Mouse (Mus musculus): ENCODE measurements around the gene Zfp414. TPM values are rescaled to one million over a fixed set of nuclear protein-coding genes. Genes with fewer than 3 reads are reported as not detected.

Zfp414 gene
- polyA plus RNA-seq, 1 experiment from 2014 or later = 40.7 TPM

DNA sequence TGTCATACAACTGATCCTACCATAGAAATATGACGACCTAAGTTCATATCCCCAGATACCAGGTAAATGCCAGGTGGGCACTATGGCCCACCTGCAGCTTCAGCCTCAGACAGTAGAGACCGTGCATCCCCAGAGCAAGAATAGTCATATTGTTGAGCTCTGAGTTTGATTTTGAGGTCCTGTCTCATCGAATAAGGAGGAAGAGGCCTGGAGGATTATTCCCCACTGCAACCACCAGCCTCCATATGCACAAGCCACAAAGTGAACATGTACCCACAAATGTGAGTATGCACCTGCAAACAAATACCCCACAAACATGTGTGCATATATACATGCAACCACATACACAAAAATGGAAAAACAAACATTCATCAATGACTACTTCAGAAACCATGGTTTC, 1.6 kb upstream of the Zfp414 start:
- Histone ChIP-seq H3K4me1 (replicated peaks) (peaks cover 17% of the 10 kb centered on the region), H3K9ac (replicated peaks) (no peak overlapping the region), H3K27me3 (no peaks in the 10 kb centered on the region), H3K4me2 (no peak overlapping the region), H3K4me3 (replicated peaks) (no peak overlapping the region), H3K36me3 (peaks cover 25% of the 10 kb centered on the region), H3K9me3 (no peaks in the 10 kb centered on the region), H3K27ac (no peak overlapping the region)
- no peak for ATAC-seq (ENCODE audit: insufficient number of reproducible peaks, insufficient read depth, low FRiP score, low TSS enrichment, low read depth)
- 90% methylated on average over 3 of the region's 3 CpGs for WGBS

DNA sequence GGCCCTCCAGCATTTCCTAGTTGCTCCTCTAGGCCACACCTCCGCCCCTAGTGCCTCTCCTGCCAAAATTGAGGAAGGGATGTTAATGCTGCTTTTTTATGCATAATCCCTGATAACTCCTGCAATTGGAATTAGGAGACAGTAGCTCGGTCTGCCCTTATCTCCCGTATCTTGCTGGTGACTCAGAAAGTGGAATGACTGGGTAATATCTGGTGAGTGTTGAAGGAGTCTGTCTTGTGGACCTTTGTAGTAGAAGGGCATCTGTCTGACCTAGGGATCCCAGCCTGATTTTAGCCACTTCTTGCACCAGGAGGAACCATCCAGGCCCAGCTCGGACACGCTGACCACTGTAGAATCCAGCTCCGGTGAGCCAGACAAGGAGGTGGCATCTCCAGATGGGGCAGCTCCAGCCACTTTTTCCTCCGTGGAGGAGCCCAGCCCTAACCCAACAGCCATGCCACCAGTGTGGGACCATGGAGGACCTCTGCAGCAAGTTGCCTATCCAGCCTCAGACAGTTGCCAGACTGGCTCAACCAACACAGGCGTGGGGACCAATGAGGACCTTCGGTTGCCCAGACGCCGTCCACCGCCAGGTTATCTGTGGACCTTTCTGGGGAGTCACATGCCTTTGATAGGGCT, 716 bp downstream of the Zfp414 start:
- peak overlapping the region; percentile 53 for H3K4me3 ChIP-seq (replicated peaks)
- 0 out of 2 replicates have a peak, but pooled peaks have one; percentile 29 for ATAC-seq (ENCODE audit: insufficient number of reproducible peaks, insufficient read depth, low FRiP score, low TSS enrichment, low read depth)
- H3K27me3 ChIP-seq = no peaks in the 10 kb centered on the region
- H3K27ac ChIP-seq = peak overlapping the region; percentile 96
- 71% methylated on average over 12 of the region's 12 CpGs for WGBS
- peaks cover 41% of the 10 kb centered on the region for H3K36me3 ChIP-seq
- H3K4me2 ChIP-seq = peak overlapping the region; percentile 71
- H3K9me3 ChIP-seq = no peaks in the 10 kb centered on the region
- peaks cover 17% of the 10 kb centered on the region for H3K4me1 ChIP-seq (replicated peaks)
- H3K9ac ChIP-seq (replicated peaks) = peak overlapping the region; percentile 68

DNA sequence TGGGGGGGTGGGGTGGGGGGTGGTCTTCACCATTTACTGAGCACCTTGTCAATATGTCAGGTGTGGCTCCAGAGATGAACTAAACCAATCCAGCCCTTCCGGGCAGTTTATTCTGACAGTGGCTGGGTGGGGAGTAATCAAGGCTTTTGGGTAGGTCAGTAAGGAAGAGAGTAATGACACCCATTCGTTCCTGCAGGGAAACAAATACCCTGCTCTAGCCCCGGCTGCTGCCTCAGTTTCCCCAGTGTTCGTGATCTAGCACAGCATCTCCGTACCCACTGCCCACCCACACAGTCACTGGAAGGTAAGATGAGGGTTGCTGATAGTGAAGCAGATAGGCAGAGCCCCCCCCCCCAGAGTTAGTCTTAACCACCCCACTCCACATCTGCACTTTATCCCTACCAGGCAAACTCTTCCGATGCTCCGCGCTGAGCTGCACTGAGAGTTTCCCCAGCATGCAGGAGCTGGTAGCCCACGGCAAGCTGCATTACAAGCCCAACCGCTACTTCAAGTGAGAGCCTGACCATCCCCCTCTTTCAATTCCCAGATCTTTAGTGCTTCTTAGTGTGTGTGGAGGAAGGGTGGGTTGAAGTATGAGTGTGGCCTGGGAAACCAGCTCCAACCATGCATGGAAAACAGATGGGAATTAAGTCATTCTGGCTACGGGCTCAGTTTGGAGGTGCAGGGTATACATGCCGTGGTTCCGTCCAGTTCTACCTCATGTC, 1.4 kb downstream of the Zfp414 start:
- peak overlapping the region; percentile 71 for H3K4me2 ChIP-seq
- no peak overlapping the region; the same call in 1 of the 2 replicates for H3K9ac ChIP-seq (replicated peaks)
- WGBS = 84% methylated on average over 13 of the region's 13 CpGs
- no peak overlapping the region for H3K27ac ChIP-seq
- H3K27me3 ChIP-seq = no peaks in the 10 kb centered on the region
- peaks cover 17% of the 10 kb centered on the region for H3K4me1 ChIP-seq (replicated peaks)
- no peaks in the 10 kb centered on the region for H3K9me3 ChIP-seq
- H3K36me3 ChIP-seq = peaks cover 41% of the 10 kb centered on the region
- no peak for ATAC-seq (ENCODE audit: insufficient number of reproducible peaks, insufficient read depth, low FRiP score, low TSS enrichment, low read depth)
- H3K4me3 ChIP-seq (replicated peaks) = peak overlapping the region; percentile 53; the same call in 1 of the 2 replicates

DNA sequence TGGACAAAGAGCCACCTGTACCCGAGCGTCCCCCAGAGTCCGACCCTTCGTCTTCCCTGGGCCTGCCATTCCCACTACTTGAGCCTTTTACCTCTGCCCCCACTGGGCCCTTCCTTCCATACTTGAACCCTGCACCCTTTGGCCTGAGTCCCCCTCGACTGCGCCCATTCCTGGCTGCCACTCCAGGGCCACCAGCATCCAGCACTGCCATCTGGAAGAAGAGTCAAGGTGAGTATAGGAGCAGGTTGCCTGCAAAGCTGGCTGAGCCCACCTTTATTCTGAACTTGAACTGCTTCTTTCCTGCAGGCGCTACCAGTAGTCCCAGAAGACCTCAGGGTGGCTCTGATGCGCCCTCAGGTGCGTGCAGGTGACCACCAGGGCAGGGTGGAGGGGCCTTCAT, 2.3 kb downstream of the Zfp414 start:
- Histone ChIP-seq H3K4me3 (replicated peaks) (no peak overlapping the region), H3K9me3 (no peaks in the 10 kb centered on the region), H3K27ac (no peak overlapping the region), H3K36me3 (peaks cover 41% of the 10 kb centered on the region), H3K4me2 (no peak overlapping the region), H3K9ac (replicated peaks) (no peak overlapping the region), H3K4me1 (replicated peaks) (peaks cover 17% of the 10 kb centered on the region), H3K27me3 (no peaks in the 10 kb centered on the region)
- WGBS = 94% methylated on average over 9 of the region's 9 CpGs
- no peak for ATAC-seq (ENCODE audit: insufficient number of reproducible peaks, insufficient read depth, low FRiP score, low TSS enrichment, low read depth)

DNA sequence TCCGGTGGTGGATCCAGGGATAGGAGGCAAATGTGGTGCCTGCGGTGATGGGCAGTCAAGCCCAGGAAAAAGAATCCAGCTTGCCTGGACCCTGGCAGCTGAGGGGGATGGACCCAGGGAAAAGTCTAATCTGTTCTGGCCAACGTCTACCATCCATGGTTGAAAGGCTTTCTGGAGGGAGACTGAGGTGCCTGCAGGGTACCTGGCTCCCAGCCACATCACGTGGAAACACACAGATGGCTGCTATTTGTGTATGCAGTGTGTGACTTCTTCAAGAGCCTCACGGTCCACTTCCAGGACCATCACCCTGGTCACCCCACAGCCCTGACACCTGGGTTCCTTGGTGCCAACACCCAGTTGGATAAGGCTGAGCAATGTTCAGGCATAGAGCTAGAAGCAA, 2.9 kb downstream of the Zfp414 start:
- Histone ChIP-seq H3K4me2 (no peak overlapping the region), H3K9me3 (no peaks in the 10 kb centered on the region), H3K27ac (no peak overlapping the region), H3K9ac (replicated peaks) (no peak overlapping the region), H3K4me3 (replicated peaks) (no peak overlapping the region), H3K27me3 (no peaks in the 10 kb centered on the region), H3K4me1 (replicated peaks) (peaks cover 17% of the 10 kb centered on the region), H3K36me3 (peaks cover 44% of the 10 kb centered on the region)
- ATAC-seq (ENCODE audit: insufficient number of reproducible peaks, insufficient read depth, low FRiP score, low TSS enrichment, low read depth) = no peak
- WGBS = 90% methylated on average over 5 of the region's 5 CpGs

DNA sequence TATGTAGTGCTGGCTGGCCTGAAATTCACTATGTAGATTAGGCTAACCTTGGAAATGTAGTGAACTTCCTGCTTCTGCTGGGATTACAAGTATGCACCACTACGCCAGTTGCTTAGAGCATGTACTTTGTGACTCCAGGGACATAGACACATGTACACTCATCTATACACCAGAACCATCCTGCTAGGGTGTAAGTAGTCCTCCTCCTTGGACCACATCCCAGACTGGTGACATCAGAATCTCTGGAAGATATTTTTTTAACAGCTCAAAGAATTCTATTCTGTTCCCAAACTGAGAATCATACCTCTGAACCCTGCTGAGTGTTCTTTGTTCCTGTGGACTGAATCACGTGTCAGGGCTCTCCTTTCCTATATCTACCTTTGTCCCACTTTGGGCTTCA, 8.1 kb downstream of the Zfp414 start:
- H3K27ac ChIP-seq = no peak overlapping the region
- no peak for ATAC-seq (ENCODE audit: insufficient number of reproducible peaks, insufficient read depth, low FRiP score, low TSS enrichment, low read depth)
- H3K9me3 ChIP-seq = no peaks in the 10 kb centered on the region
- H3K36me3 ChIP-seq = peaks cover 55% of the 10 kb centered on the region
- 91% methylated on average over 2 of the region's 2 CpGs for WGBS
- no peak overlapping the region for H3K4me2 ChIP-seq
- H3K4me1 ChIP-seq (replicated peaks) = no peaks in the 10 kb centered on the region
- H3K27me3 ChIP-seq = no peaks in the 10 kb centered on the region
- no peak overlapping the region for H3K9ac ChIP-seq (replicated peaks)
- no peak overlapping the region for H3K4me3 ChIP-seq (replicated peaks)

DNA sequence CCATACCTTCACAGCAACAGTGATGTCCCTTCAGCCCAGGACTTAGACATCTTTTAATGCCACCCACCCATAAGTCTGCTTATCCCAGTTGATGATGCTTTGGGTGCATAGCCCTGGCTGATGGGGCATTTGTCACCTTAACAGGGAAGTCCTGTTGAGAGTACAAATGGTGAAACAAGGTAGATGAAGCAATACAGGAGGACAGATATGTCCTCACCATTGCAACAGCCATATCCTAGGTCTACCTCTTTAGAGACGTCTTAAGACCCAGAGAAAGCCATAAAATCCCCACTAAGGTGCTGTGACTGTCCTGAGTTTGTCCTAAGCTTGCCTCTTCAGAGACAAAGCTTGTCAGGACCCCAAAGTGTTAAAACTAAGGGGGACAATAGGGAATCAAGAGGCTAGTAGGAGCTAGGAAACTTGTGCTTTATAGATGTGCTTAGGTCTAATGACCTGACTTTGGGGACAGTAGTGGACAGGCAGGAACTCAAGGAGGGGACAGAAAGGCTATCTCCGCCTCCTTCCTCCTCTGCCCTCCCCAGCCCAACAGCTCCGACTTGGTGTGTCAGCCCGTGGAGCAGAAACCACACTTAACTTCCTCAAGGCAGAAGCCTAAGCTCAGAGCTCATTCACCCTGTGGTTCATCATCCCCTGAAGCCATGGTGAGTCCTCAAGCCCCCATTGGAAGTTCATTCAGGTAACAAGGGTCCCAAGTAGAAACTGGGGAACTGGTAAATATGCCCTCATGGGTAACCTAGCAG, 8.8 kb downstream of the Zfp414 start, which contains the start of gene Pram1:
TSS of gene Pram1 (plus strand) at position 541 of the 761 bp plus-strand sequence.
- Histone ChIP-seq H3K27ac (no peak within 1 kb of the TSS), H3K36me3 (peaks cover 55% of the 10 kb centered on the region; the same call in 1 of the 2 replicates), H3K9ac (replicated peaks) (no peak within 1 kb of the TSS), H3K4me3 (replicated peaks) (no peak within 1 kb of the TSS), H3K4me1 (replicated peaks) (no peaks in the 10 kb centered on the region), H3K4me2 (no peak within 1 kb of the TSS), H3K9me3 (no peaks in the 10 kb centered on the region), H3K27me3 (no peaks in the 10 kb centered on the region)
- 83% methylated on average over 4 of the region's 4 CpGs for WGBS
- no peak for ATAC-seq (ENCODE audit: insufficient number of reproducible peaks, insufficient read depth, low FRiP score, low TSS enrichment, low read depth)

DNA sequence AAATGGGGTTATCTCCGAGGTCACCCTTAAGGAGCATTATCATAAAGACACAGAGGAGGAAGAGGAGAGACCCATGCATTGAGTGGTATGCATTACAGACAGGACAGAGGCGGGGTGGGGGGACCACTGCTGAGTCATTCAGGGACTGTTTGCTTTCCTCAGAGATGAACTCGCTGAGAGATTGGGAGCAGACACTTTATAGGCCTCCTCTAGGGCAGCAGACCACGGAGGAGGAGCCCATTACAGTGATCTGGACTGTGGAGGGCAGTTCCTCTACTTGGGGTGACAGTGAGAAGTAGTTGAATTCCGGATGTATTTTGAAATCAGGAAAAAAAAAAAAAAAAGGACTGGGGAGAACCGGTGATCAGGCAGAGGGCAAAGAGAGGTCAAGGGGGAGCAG, 10.9 kb downstream of the Zfp414 start:
- Histone ChIP-seq H3K4me2 (no peak overlapping the region), H3K27me3 (no peaks in the 10 kb centered on the region), H3K36me3 (peaks cover 63% of the 10 kb centered on the region), H3K4me1 (replicated peaks) (no peaks in the 10 kb centered on the region), H3K27ac (no peak overlapping the region), H3K9me3 (no peaks in the 10 kb centered on the region), H3K4me3 (replicated peaks) (no peak overlapping the region), H3K9ac (replicated peaks) (no peak overlapping the region)
- 65% methylated on average over 6 of the region's 6 CpGs for WGBS
- no peak for ATAC-seq (ENCODE audit: insufficient number of reproducible peaks, insufficient read depth, low FRiP score, low TSS enrichment, low read depth)

DNA sequence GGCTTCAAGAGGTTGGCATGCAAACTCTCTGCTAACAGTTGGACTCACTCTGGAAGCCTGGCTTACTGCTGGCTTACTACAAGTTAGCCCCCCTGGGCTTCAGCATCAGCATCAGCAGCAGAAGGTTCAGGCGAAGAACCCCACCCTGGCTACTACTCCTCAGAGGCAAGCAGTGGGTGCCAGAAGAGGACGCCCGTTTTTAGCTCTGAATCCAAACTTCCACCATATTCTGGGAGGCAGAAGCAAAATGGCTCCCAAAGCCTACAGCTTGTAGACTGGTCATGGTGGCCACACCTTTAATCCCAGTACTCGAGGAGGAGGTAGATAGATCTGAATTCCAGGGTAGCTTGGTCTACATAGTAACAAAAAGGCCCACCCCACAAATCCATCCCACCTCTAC, 15.2 kb downstream of the Zfp414 start:
- no peaks in the 10 kb centered on the region for H3K4me1 ChIP-seq (replicated peaks)
- H3K27ac ChIP-seq = no peak overlapping the region
- no peaks in the 10 kb centered on the region for H3K27me3 ChIP-seq
- no peak overlapping the region for H3K9ac ChIP-seq (replicated peaks)
- H3K4me2 ChIP-seq = no peak overlapping the region
- no peaks in the 10 kb centered on the region for H3K9me3 ChIP-seq
- peaks cover 81% of the 10 kb centered on the region for H3K36me3 ChIP-seq
- ATAC-seq (ENCODE audit: insufficient number of reproducible peaks, insufficient read depth, low FRiP score, low TSS enrichment, low read depth) = no peak
- WGBS = 94% methylated on average over 4 of the region's 4 CpGs
- no peak overlapping the region for H3K4me3 ChIP-seq (replicated peaks)

DNA sequence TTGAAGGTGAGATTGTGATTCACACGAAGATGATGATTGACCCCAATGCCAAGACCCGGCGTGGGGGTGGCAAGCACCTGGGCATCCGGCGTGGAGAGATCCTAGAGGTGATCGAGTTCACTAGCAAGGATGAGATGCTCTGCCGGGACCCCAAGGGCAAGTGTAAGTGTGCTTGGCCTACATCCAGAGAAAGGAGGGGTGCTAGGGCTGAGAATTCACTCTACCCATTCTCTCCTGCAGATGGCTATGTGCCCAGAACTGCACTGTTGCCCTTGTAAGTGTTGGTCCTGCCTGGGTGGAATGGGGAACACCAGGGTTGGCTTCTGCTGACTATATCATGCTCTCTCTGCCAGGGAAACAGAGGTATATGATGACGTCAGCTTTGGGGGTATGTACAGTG, 16.2 kb downstream of the Zfp414 start:
- H3K27me3 ChIP-seq = no peaks in the 10 kb centered on the region
- peaks cover 89% of the 10 kb centered on the region for H3K36me3 ChIP-seq
- no peaks in the 10 kb centered on the region for H3K4me1 ChIP-seq (replicated peaks)
- H3K4me3 ChIP-seq (replicated peaks) = no peak overlapping the region
- H3K9me3 ChIP-seq = no peaks in the 10 kb centered on the region
- no peak overlapping the region for H3K9ac ChIP-seq (replicated peaks)
- ATAC-seq (ENCODE audit: insufficient number of reproducible peaks, insufficient read depth, low FRiP score, low TSS enrichment, low read depth) = no peak
- H3K4me2 ChIP-seq = no peak overlapping the region
- no peak overlapping the region for H3K27ac ChIP-seq
- 97% methylated on average over 8 of the region's 8 CpGs for WGBS

DNA sequence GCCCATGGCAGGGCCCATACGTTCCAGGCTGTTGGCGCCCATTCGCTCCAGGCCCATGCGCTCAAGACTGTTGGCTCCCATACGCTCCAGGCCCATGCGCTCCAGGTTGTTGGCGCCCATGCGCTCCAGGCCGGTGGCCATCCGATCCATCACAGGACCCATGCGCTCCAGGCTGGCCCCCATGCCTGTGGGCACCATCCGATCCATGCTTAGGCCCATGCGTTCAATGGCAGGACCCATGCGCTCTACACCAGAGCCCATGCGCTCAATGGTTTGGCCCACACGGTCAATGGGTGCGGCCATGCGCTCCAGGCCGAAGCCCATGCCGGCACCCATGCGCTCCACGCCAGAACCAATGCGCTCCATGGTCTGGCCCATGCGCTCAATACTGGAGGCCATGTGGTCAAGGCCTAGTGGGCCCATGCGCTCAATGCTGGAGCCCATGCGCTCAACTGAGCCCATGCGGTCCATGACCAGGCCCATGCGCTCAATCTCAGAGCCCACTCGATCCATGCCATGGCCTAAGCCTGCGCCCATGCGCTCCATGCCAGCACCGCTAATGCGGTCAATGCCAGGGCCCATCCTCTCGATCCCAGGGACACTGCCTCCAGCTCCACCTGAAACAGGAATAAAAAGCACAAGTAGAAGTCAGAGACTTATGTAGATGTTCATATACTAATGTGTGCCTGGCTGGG, 21.0 kb downstream of the Zfp414 start:
- Histone ChIP-seq H3K4me1 (replicated peaks) (no peaks in the 10 kb centered on the region), H3K9me3 (no peaks in the 10 kb centered on the region), H3K4me2 (no peak overlapping the region), H3K27me3 (no peaks in the 10 kb centered on the region), H3K4me3 (replicated peaks) (no peak overlapping the region), H3K27ac (no peak overlapping the region), H3K9ac (replicated peaks) (no peak overlapping the region), H3K36me3 (peaks cover 98% of the 10 kb centered on the region)
- peak; percentile 50; the same call in 1 of the 2 replicates for ATAC-seq (ENCODE audit: insufficient number of reproducible peaks, insufficient read depth, low FRiP score, low TSS enrichment, low read depth)
- 97% methylated on average over 34 of the region's 34 CpGs for WGBS
